Mouse (Mus musculus) adrenal gland, adult 10 weeks (tissue): ENCODE results near the gene Slc8b1. TPM values are rescaled to one million over a fixed set of nuclear protein-coding genes. Genes with fewer than 3 reads are reported as not detected.

Source experiments
- polyA plus RNA-seq: library from polyadenylated mRNA; stranded (reverse); fragments of 350-450 nt; fragmentation: Illumina TruSeq; extraction: RNeasy Lipid Tissue Mini Kit (QIAGEN cat#74804); gene quantifications from one replicate; pipeline ENCODE4 v1.2.3, GENCODE M21; 2014; ENCODE audit warnings: low read depth, low replicate concordance

Gene Slc8b1
- 0.58 TPM for polyA plus RNA-seq

GRCm38 (mm10) chr5:120510982-120511642 is at the start of gene Slc8b1:
TSS of gene Slc8b1 (plus strand) at chr5:120511168.

GRCm38 (mm10) chr5:120472770-120473169 is 38.2 kb upstream of the Slc8b1 start, which contains the start of gene Sdsl:
TSS of gene Sdsl (minus strand) at chr5:120472810.

GRCm38 (mm10) chr5:120476296-120476695 is 34.7 kb upstream of the Slc8b1 start, which contains the start of gene Sds:
TSS of gene Sds (plus strand) at chr5:120476526.

GRCm38 (mm10) chr5:120503144-120503795 is 7.7 kb upstream of the Slc8b1 start, which contains the start of gene Plbd2:
TSS of gene Plbd2 (minus strand) at chr5:120503625.

Other genes with a start within 250 kb of the Slc8b1 start
- gene Lhx5, start 79.5 kb upstream of the Slc8b1 start, polyA plus RNA-seq = not detected
- gene Sdsl, start 38.4 kb upstream of the Slc8b1 start, polyA plus RNA-seq = not detected
- gene Sds, start 34.6 kb upstream of the Slc8b1 start, polyA plus RNA-seq = not detected
- 1.7 TPM for gene Plbd2, start 7.5 kb upstream of the Slc8b1 start, polyA plus RNA-seq
- gene Tpcn1, start 77.5 kb downstream of the Slc8b1 start, polyA plus RNA-seq = 3.8 TPM
- gene Iqcd, start 77.8 kb downstream of the Slc8b1 start, polyA plus RNA-seq = not detected
- gene Rita1, start 101.4 kb downstream of the Slc8b1 start, polyA plus RNA-seq = not detected
- 0.58 TPM for gene Ddx54, start 101.6 kb downstream of the Slc8b1 start, polyA plus RNA-seq
- not detected for gene Cfap73, start 123.1 kb downstream of the Slc8b1 start, polyA plus RNA-seq
- not detected for gene Rasal1, start 137.6 kb downstream of the Slc8b1 start, polyA plus RNA-seq
- 0.52 TPM for gene Dtx1, start 200.8 kb downstream of the Slc8b1 start, polyA plus RNA-seq
- 1.2 TPM for gene Oas2, start 238.7 kb downstream of the Slc8b1 start, polyA plus RNA-seq